Mouse (Mus musculus): Measurements from ENCODE around the gene Btf3.

Btf3 gene

GRCm38 (mm10) chr13:98275646-98276045 lies 41.2 kb downstream of the Btf3 start:
- no peak for DNase-seq (ENCODE audit: low spot score)

- no peak for DNase-seq (ENCODE audit: low spot score)
Measured at GRCm38 (mm10) chr13:98274023-98274422, 42.8 kb downstream of the Btf3 start.

GRCm38 (mm10) chr13:98264111-98264510 lies 52.7 kb downstream of the Btf3 start:
- peak; percentile 52 for DNase-seq (ENCODE audit: low spot score)

GRCm38 (mm10) chr13:98263458-98263987 lies 53.3 kb downstream of the Btf3 start:
- DNase-seq (ENCODE audit: low spot score), result no peak

GRCm38 (mm10) chr13:98262636-98263457 lies 54.0 kb downstream of the Btf3 start, which contains the start of the genes Utp15 and Ankra2:
Utp15 (minus strand) TSS chr13:98263041.
Ankra2 (plus strand) TSS chr13:98263074.
- DNase-seq (ENCODE audit: low spot score), result peak; percentile 100
